Mouse (Mus musculus) liver, embryonic 16.5 days (tissue): Measurements from ENCODE around the gene Tnfsf14. TPM values are rescaled to one million over a fixed set of nuclear protein-coding genes. Genes with fewer than 3 reads are reported as not detected.
A peak's percentile ranks its signal among the peaks of the same experiment; 100 is the strongest.

Experiments used
- ATAC-seq: fragments of 200-750 bp; cut with Nextera tagmentation; 2 replicates; pipeline ENCODE4 v1.8.0; 2017; ENCODE audit warnings: low read depth, mild to moderate bottlenecking, moderate number of reproducible peaks, moderate library complexity
- H3K27ac ChIP-seq: fragments of 300-500 bp; sonication (generic); 2 replicates; pipeline ENCODE4 v1.5.1; 2014; ENCODE audit warnings: mild to moderate bottlenecking, low read length
- H3K27me3 ChIP-seq: fragments of 300-500 bp; sonication (generic); 2 replicates; pipeline ENCODE4 v1.6.1; 2014; ENCODE audit warnings: low read depth, low read length, mixed read lengths; ENCODE audit not compliant: control insufficient read depth, insufficient read depth
- H3K36me3 ChIP-seq: fragments of 300-500 bp; sonication (generic); 2 replicates; pipeline ENCODE4 v1.6.1; 2014; ENCODE audit warnings: mild to moderate bottlenecking; ENCODE audit not compliant: control insufficient read depth, insufficient read depth
- H3K4me1 ChIP-seq: fragments of 300-500 bp; sonication (generic); 2 replicates; pipeline ENCODE4 v1.6.1; 2014; ENCODE audit warnings: low read depth, low read length, mixed read lengths; ENCODE audit not compliant: control insufficient read depth
- H3K4me2 ChIP-seq: fragments of 300-500 bp; sonication (generic); 2 replicates; pipeline ENCODE4 v1.6.1; 2014; ENCODE audit warnings: low read depth, low read length, mixed read lengths
- H3K4me3 ChIP-seq: fragments of 300-500 bp; sonication (generic); 2 replicates; pipeline ENCODE4 v1.5.1; 2014; ENCODE audit warnings: low read depth, mild to moderate bottlenecking, low read length
- H3K9ac ChIP-seq: fragments of 300-500 bp; sonication (generic); 2 replicates; pipeline ENCODE4 v1.6.1; 2014; ENCODE audit warnings: low read depth, low read length
- H3K9me3 ChIP-seq: fragments of 300-500 bp; sonication (generic); replicated peaks from 2 replicates; pipeline ENCODE4 v1.6.1; 2016; ENCODE audit warnings: low read length; ENCODE audit not compliant: control insufficient read depth
- WGBS: fragments of 180-500 bp; shearing (Covaris S2); extraction: QIAGEN DNeasy Blood & Tissue Kit; methylation state at CpG from one replicate; pipeline ENCODE4 v1.1.7; 2014; ENCODE audit not compliant: insufficient replicate concordance; 5-methylcytosine and 5-hydroxymethylcytosine counted together
- polyA plus RNA-seq: library from polyadenylated mRNA; unstranded; fragments of >200 nt; fragmentation: Nextera tagmentation; extraction: Ambion mirVana; gene quantifications from 2 replicates; pipeline ENCODE4 v1.2.1, GENCODE M21; 2015

Tnfsf14 gene
- polyA plus RNA-seq, 1 experiment from 2014 or later = 1.4 TPM

DNA sequence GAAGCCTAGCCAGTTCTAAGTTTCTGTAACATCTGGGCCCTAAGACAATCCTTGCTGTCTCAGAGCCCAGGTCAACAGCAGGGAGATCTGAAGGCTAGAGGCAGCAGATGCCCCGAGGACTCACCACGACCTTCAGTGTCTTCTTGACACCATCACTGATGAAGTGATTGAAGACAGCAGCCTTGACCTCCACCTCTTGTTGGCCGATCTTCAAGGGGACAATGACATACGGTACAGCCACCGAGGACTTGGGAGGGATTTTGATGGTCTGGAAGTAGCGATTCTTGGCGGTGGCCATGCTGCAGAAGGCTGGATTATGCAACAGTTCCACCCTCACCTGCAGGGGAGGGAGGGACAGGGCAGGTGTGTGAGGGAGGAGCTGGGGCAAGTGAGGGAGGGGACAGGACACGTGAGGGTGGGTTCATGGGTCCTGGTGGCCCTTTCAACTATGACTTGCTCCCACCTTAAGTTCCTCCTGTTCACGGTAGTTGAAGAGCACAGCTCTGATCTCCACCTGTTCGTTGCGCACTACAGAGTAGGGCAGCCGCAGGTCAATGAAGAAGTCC, 24.4 kb upstream of the Tnfsf14 start:
- Histone ChIP-seq H3K36me3 (peaks cover 3% of the 10 kb centered on the region), H3K9ac (no peak overlapping the region), H3K27ac (no peak overlapping the region), H3K27me3 (no peaks in the 10 kb centered on the region), H3K4me1 (no peaks in the 10 kb centered on the region; the same call in none of the 2 replicates), H3K4me3 (no peak overlapping the region), H3K4me2 (no peak overlapping the region), H3K9me3 (no peaks in the 10 kb centered on the region)
- 56% methylated on average over 12 of the region's 12 CpGs for WGBS
- ATAC-seq = no peak

DNA sequence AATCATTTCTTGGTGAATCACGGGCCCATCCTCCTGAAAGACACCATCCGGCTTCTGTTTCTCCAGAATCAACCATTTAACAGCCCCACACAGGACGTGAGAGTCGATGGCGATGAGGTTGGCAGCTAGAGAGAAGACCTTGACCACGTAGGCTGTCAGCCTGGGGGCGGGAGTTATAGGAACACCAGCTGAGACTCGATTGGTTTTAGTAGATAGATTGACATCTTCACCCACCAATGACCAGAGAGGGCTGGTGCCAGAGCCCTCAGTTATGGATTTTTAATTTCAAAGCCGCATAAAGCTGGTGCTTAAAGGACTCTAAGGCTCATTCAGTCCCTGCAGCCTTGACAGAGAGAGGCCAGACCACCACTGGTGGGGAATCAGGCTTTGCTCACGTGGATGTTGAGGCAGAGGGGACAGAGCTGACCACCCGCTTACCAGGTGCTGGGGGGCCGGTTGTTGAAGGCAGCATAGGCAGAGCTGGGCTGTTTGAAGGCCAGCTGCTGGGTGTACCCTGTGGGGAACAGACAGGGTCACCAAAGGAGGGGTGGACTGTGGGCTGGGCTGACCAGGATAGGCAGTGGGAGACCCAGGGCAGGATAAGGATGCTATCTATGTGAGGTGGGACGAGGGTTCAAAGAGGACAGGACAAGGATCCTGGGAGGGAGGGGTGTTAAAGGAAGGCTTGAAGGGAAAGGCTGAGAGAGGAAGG, 20.9 kb upstream of the Tnfsf14 start:
- Histone ChIP-seq H3K4me1 (no peaks in the 10 kb centered on the region; the same call in 1 of the 2 replicates), H3K27me3 (no peaks in the 10 kb centered on the region), H3K27ac (no peak overlapping the region), H3K36me3 (peaks cover 3% of the 10 kb centered on the region; the same call in 1 of the 2 replicates), H3K9ac (no peak overlapping the region), H3K9me3 (no peaks in the 10 kb centered on the region), H3K4me2 (no peak overlapping the region), H3K4me3 (no peak overlapping the region)
- 29% methylated on average over 13 of the region's 13 CpGs for WGBS
- ATAC-seq = no peak

DNA sequence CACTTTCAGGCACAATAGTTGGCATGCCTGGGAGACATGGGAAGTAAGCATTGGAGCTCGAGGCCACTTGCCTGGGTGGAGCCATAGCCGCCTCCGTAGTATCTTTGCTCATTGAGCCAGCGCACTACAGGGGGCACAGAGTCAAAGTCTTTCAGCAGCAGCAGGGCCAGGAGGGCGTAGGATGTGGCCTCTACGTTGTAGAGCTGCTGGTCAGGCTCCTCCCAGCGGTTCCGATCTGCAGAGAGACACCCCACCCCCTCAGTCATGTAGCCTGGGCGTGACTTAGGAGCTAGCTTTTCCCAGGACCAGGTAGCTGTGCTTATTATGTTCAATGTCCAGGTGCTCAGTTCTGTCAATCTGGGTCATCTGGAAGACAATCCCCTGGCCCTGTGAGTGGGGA, 17.5 kb upstream of the Tnfsf14 start:
- H3K9ac ChIP-seq = no peak overlapping the region

DNA sequence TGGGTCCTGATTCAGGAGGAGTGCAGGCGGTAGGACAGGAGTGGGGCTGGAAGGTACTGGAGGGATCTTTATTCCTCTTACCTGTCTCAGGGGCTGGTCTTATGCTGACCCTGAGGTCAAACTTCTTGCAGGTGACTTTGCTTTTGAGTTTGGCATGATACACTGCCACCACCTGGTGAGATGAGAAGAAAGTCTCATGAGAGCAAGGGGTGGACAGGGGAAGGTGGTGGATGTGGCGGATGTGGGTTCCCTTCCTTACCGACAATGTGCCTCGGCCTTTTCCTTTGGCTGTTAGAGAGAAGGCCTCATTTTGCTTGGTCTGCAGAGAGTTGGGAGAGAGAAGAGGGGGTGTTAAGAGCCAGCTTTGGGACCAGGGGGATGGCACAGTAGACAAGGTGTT, 15.4 kb upstream of the Tnfsf14 start:
- WGBS = 36% methylated on average over 4 of the region's 4 CpGs
- no peak for ATAC-seq
- no peaks in the 10 kb centered on the region; the same call in 1 of the 2 replicates for H3K36me3 ChIP-seq
- H3K9me3 ChIP-seq = no peaks in the 10 kb centered on the region
- H3K9ac ChIP-seq = no peak overlapping the region
- peaks cover under 1% of the 10 kb centered on the region for H3K4me1 ChIP-seq
- H3K27me3 ChIP-seq = no peaks in the 10 kb centered on the region
- no peak overlapping the region for H3K4me2 ChIP-seq
- no peak overlapping the region for H3K27ac ChIP-seq
- no peak overlapping the region for H3K4me3 ChIP-seq

More for the DNA sequence above, 17.5 kb upstream of the Tnfsf14 start:
- no peaks in the 10 kb centered on the region for H3K27me3 ChIP-seq
- ATAC-seq = 0 out of 2 replicates have a peak, but pooled peaks have one; percentile 26
- no peak overlapping the region for H3K4me3 ChIP-seq
- H3K4me2 ChIP-seq = no peak overlapping the region
- no peaks in the 10 kb centered on the region for H3K9me3 ChIP-seq
- no peak overlapping the region for H3K27ac ChIP-seq
- H3K4me1 ChIP-seq = no peaks in the 10 kb centered on the region
- 55% methylated on average over 9 of the region's 9 CpGs for WGBS
- H3K36me3 ChIP-seq = no peaks in the 10 kb centered on the region; the same call in 1 of the 2 replicates

DNA sequence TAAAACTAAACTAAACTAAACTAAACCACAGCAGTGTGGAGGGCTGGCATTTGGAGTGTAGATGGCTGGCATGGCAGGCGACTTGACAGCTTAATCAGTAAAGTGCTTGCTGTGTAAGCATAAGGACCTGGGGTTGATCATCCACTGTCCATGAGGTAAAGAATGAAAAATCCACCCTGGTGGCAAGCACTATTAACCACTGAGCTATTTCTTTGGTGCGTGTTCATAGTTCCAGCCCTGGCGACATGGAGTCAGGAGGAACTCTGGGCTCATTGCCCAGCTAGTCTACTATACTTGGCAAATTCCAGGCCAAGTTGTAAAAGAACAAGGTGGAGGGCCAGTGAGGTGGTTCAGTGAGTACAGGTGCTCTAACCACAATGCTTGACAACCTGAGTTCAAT, 14.0 kb upstream of the Tnfsf14 start:
- peaks cover 5% of the 10 kb centered on the region for H3K4me1 ChIP-seq

DNA sequence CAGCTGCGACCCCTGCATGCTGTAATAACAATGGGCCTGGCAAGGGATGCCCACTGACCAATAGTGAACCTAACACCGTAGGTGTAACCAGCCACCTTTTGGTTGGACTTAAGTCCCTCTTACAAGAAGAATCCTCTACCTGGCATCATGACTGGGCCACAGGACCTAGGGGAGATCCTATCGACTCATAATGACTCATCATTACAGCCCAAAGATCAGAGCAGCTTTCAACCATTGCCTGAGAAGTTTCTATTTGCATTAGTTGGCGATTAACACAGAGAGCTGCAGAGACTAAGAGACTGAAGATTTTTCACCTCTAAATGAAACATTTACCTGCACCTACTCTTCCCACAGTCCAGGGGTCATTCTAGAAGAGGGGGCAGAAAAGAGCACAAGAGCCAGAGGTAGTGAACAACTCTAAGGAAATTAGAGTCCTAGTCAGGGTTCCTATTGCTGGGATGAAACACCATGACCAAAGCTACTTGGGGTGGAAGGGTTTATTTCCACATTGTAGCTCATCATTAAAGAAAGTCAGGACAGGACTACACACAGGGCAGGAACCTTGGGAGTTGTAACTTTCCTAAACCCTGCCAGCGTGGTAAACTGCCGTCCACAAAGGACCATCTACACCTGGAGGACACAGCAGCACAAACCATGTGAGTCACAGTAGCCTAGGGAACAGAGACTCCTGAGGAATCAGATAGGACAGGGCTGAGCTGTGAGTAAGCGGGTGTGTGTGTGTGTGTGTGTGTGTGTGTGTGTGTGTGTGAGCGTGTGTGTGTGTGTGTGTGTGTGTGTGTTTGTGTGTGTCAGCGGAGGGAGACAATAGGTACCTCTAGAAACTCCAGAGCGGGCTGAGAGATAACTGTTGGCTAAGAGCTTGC, 8.1 kb upstream of the Tnfsf14 start:
- Histone ChIP-seq H3K27ac (no peak overlapping the region), H3K4me2 (no peak overlapping the region), H3K4me1 (peaks cover 5% of the 10 kb centered on the region), H3K36me3 (no peaks in the 10 kb centered on the region), H3K27me3 (no peaks in the 10 kb centered on the region), H3K9me3 (no peaks in the 10 kb centered on the region), H3K9ac (no peak overlapping the region), H3K4me3 (no peak overlapping the region)
- peak; percentile 71 for ATAC-seq
- WGBS = 43% methylated on average over 10 of the region's 10 CpGs

More for the DNA sequence above, 14.0 kb upstream of the Tnfsf14 start:
- ATAC-seq = no peak
- Histone ChIP-seq H3K4me3 (no peak overlapping the region), H3K9ac (no peak overlapping the region), H3K4me2 (no peak overlapping the region), H3K27ac (no peak overlapping the region), H3K36me3 (no peaks in the 10 kb centered on the region; the same call in 1 of the 2 replicates), H3K27me3 (no peaks in the 10 kb centered on the region), H3K9me3 (no peaks in the 10 kb centered on the region)
- WGBS = 59% methylated on average over 3 of the region's 3 CpGs

DNA sequence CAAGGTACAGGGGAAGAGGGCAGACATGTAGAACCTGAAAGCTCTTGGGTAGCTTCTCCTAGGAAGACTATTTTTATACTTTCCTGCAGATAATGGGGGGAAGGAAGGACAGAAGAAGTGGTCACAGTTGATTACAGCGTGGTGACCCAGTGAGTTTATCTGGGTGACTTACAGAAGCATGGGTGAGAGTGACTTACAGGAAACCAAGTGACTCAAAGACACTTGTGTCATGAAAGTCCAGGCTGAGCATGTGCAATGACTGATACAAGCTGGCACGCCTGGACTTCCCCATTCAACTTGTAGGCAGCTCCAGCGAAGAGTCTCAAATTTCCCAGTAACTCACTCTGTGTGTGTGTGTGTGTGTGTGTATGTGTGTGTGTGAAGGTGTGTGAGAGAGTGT, 4.3 kb upstream of the Tnfsf14 start:
- H3K9me3 ChIP-seq = no peaks in the 10 kb centered on the region
- no peak overlapping the region for H3K9ac ChIP-seq
- no peaks in the 10 kb centered on the region for H3K36me3 ChIP-seq
- no peak overlapping the region for H3K4me2 ChIP-seq
- no peak overlapping the region for H3K4me3 ChIP-seq
- no peak for ATAC-seq
- H3K27me3 ChIP-seq = no peaks in the 10 kb centered on the region
- no peaks in the 10 kb centered on the region; the same call in none of the 2 replicates for H3K4me1 ChIP-seq
- H3K27ac ChIP-seq = no peak overlapping the region
- 22% methylated on average over 3 of the region's 3 CpGs for WGBS

DNA sequence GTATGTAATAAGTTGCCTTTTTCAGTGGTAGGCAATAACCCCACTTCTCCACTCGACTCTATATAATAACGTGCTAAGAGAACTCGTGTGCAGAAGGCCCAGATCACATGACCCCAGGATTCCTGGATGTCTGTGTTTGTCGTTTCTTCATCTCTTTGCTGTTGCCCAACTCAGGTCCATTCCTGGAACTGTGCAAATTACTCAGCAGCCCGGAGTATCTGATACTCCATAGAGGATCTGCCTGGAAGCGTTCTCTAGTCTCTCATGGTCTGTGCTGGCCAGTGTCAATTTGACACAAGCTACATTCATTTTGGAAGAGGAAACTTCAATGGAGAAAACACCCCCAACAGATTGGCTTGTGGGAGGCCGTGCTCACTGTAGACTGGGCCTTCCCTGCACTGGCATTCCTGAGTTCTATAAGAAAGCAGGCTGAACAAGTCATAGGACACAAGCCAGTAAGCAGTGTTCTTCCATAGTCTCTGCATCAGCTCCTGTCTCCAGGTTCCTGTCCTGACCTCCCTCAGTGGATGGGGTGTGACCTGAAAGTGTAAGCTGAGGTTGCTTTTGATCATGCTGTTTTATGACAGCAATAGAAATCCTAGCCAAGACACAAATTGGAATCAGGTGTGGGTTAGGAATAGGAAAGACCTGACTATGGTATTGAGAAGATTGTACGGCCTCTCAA, 1.5 kb upstream of the Tnfsf14 start:
- H3K27ac ChIP-seq = no peak overlapping the region
- ATAC-seq = peak; percentile 43; the same call in 1 of the 2 replicates
- no peaks in the 10 kb centered on the region for H3K27me3 ChIP-seq
- no peak overlapping the region for H3K4me2 ChIP-seq
- H3K9ac ChIP-seq = no peak overlapping the region
- H3K9me3 ChIP-seq = no peaks in the 10 kb centered on the region
- H3K4me1 ChIP-seq = no peaks in the 10 kb centered on the region; the same call in none of the 2 replicates
- WGBS = 53% methylated on average over 8 of the region's 8 CpGs
- H3K36me3 ChIP-seq = no peaks in the 10 kb centered on the region
- H3K4me3 ChIP-seq = no peak overlapping the region
